Mouse (Mus musculus) ovary, postnatal 14 days (tissue): ENCODE measurements at regions not wholly inside any gene's neighbourhood (a gene's known extent, or its start where the extent isn't known, plus 50 kb on each side); places are given as distances from the start of the nearest gene placed in this dataset.

Experiments
- DNase-seq: peaks from one replicate; pipeline ENCODE4 v3.0.0; 2022; ENCODE audit warnings: low spot score

GRCm38 (mm10) chr13:72691783-72692729 lies 63.4 kb downstream of the Irx2 start:
- no peak for DNase-seq

GRCm38 (mm10) chr13:72707469-72707868 lies 78.8 kb downstream of the Irx2 start:
- DNase-seq, result no peak

DNA sequence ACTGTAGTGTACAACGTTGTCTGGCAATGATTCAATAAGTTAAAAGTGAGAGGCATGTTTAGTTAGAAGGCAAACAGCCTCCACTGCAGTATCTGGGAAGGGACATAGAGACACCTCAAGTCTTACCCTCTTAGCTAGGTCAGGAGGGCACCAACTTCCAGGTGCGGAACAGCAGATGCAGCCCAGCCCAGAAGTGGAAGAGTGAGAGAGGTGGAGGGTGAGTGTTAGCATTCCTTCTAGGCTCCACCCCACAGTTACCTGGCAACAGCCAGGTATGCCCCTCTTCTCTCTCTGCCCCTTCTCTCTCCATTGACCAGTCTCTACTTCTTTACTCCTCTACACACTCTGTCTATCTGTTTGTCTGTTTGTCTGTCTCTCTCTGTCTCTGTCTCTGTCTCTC lies 80.1 kb downstream of the Irx2 start:
- no peak for DNase-seq

DNA sequence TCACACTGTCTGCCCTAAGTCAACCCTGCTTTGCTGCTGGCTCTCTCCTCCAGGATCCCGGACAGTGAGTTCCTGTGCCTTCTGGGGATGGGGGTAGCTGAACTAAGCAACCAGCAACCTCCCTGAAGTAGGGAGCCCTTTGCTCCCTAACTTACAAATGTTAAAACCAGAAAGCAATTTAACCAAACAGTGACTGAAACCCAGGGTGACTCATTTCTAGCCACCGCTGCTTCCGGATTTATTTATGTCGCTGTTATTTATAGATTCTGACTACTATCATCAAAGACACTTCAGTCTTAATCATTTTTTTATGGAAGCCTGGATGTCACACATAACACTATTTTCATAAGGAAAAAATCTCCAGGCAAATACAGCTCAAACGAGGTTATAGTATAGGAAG lies 81.4 kb downstream of the Irx2 start:
- no peak for DNase-seq

DNA sequence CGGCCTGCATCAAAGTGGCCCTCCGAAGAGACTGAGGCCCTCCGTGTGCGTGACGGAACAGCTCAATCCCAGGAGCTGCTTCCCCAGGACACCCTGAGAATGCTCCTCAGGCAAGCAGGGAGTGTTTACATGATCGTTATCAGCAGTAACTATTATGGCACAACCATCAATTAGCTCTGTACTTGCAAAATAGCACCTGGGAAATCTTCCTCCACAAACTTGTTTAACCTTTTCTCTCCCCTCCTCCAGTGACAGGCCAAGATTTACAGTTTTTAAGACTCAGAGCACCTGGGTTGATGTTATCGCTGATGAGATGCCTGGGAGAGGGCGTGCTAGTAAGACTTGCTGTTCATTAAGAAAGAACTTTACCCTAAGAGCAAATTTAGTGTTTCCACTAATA lies 82.5 kb downstream of the Irx2 start:
- no peak for DNase-seq

GRCm38 (mm10) chr13:72711842-72712330 lies 83.3 kb downstream of the Irx2 start:
- no peak for DNase-seq

GRCm38 (mm10) chr13:72714793-72715192 lies 86.2 kb downstream of the Irx2 start:
- DNase-seq, result no peak

GRCm38 (mm10) chr13:72715959-72716680 lies 87.5 kb downstream of the Irx2 start:
- DNase-seq, result no peak

- DNase-seq, result no peak
Observed at GRCm38 (mm10) chr13:72727126-72727525, 98.5 kb downstream of the Irx2 start.

DNA sequence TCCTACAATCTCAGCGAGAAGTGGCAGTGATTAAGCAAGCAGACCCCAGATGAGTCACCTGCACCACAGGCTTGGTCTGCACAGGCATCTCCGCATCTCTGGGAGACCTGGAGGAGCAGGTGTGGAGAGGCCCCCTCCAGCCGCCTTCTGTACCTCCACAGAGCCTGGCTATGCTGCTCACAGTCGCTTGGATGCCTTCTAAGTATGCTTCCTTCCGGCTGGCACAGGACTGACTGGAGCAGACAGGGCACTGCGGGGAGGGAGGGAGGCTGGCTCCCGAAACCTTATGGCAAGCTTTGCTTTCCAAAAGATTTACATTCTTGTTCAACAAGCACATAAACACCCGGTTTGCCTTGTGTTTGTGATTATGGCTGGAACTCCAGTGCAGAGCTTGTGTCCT lies 107.3 kb downstream of the Irx2 start:
- no peak for DNase-seq

GRCm38 (mm10) chr13:72736992-72737391 lies 108.4 kb downstream of the Irx2 start:
- no peak for DNase-seq

DNA sequence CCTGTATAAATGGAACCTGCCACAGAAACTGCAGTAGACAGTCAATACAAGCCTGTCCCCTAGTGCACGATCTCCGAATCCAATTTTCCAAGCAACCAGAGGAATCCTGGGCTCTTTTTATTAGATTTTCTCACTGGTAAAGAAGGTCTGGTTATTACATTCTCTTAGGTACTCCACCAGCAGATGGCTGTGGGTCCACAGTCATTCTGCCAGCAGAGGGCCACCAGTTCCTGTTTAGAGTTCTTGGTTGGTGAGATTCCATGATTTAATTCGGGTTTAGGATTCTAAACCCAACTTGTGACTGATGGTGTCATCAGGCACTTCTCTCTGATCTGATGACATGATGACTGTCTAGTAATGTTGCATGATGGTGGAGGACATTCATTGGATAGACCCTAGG lies 118.6 kb downstream of the Irx2 start:
- no peak for DNase-seq

DNA sequence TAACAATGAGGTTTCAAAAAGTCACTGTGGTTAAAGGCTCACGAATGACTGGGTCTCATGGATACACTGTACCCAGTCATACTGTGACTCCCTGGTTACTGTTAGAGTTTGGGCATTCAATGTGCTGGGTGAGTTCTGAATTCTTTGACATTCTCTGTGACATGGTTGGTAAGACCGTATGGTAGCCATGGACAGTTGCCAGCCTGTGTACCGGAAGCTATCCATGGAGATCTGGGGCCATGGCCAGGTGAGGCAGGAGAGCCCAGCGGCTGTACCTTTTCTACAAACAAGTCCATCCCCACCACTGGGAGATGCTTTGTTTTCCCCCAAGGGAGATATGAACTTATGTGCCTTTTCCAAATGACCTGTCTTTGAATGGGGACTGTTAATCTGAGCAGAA lies 126.4 kb downstream of the Irx2 start:
- DNase-seq, result no peak

- no peak for DNase-seq
Observed at GRCm38 (mm10) chr13:72762481-72762880, 133.9 kb downstream of the Irx2 start.

DNA sequence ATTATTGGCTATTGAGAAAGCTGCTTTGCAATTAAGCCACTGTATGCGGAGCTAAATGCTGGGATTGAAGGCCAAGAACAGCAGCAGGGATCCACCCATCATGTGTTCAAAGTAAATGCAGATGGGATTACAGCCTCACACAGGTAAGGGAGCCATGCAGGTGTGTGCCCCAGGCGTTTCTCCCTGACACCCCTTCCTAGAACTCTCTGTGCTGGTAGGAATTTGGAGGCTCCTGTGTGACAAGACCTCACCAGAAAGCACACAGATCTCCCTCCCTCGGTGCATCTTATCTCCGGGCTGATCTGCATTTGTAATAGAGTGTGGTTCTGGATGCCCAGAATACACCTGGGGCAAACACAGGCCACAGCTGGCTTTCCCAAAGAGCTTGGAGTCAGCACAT lies 134.7 kb downstream of the Irx2 start:
- no peak for DNase-seq

- no peak for DNase-seq
Observed at GRCm38 (mm10) chr13:72767306-72767705, 138.7 kb downstream of the Irx2 start.

DNA sequence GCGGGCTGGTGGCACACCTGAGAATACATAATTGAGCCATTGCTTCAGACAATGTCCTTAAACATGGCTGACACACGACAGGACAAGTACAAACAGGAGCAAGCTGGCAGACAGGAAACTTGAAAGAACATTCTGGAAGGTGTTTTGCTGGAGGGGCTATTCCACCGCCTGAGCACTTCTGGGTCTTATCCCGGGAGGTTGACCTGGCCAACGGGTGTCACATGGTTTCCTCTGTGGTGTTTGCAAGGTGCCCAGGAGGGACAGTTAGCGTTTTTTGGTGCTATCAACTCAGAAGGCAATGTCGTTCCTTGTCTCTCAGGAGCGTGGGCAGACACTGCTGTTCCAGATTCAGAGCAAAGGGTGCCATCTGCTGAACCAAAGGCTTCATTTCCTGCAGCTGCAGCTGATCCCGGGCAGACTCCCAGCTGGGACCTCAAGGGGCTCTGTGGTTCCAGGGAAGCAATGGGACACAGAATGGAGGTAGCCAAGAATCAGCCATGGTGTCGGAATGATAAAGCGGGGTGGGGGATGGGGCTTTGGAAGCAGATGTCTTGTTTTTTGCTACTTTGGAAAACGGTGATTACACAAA lies 140.5 kb downstream of the Irx2 start:
- no peak for DNase-seq

GRCm38 (mm10) chr13:72783026-72783726 lies 154.6 kb downstream of the Irx2 start:
- no peak for DNase-seq

DNA sequence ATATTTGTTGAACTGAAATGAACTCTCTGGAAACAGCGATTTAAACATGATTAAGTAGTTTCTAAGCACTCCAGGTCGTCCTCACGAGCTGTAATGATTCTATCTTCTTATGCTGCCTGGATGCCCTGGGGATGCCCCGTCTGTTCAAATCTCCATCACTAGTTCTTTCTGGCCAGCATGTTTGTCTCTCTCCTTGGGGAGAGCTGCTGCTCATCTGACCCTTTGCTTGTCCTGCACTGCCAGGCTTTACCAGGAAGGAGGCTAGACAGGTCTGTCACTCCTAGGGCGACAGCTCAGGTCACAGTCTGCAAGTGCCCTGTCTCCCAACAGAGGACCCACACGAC lies 155.1 kb downstream of the Irx2 start:
- DNase-seq, result no peak

DNA sequence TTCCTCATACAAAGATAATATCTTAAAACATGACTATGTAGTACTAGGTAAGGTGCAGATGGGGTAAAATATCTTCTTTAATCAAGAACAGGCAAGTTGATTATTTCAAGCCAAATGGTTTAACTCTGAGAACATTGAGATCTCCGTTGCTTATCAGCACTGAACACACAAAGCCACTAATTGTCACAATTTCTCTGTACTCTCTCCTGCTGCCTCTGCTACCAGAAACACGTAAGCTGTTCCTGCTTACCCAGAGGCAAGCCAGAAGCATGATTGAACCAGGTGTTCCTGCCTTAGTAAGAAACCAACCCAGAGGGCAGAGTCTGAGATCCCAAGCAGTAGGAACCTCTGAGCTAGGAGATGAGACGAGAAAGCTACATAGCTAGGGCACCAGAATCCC lies 164.1 kb downstream of the Irx2 start:
- no peak for DNase-seq

DNA sequence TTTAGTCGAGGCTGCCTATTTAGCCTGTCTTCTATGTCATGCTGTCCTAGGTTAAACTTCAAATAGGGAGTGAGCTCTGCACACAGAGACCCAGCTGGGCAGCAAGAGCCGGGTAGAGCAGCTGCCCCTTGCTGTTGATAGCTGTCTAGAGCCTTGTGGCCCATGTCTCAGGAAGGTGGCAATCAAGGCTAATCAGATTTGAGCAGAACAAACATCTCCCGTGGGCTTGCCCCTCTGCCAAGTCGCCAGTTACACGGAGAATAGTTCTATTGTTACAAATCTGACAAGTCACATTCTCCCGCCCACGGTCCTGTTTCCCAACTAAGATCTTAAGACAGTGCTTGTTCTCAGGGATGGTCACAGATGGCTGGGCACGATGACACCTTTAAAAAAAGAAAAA lies 171.4 kb downstream of the Irx2 start:
- DNase-seq, result no peak

GRCm38 (mm10) chr13:72800546-72800945 lies 171.9 kb downstream of the Irx2 start:
- no peak for DNase-seq
